Mouse (Mus musculus) intestine, embryonic 16.5 days (tissue): ENCODE data around the gene Lce1e. TPM values are rescaled to one million over a fixed set of nuclear protein-coding genes. Genes with fewer than 3 reads are reported as not detected.

Experiments
- ATAC-seq: fragments of 200-750 bp; cut with Nextera tagmentation; 2 replicates; pipeline ENCODE4 v1.8.0; 2017; ENCODE audit warnings: moderate TSS enrichment, moderate library complexity
- H3K27ac ChIP-seq: fragments of 300-500 bp; sonication (generic); 2 replicates; pipeline ENCODE4 v1.5.1; 2014; ENCODE audit warnings: mild to moderate bottlenecking, low read length
- H3K27me3 ChIP-seq: fragments of 300-500 bp; sonication (generic); replicated peaks from 2 replicates; pipeline ENCODE4 v1.6.1; 2014; ENCODE audit warnings: low read length, control low read depth, mixed read lengths; ENCODE audit not compliant: control insufficient read depth, insufficient read depth
- H3K36me3 ChIP-seq: fragments of 300-500 bp; sonication (generic); 2 replicates; pipeline ENCODE4 v1.6.1; 2014; ENCODE audit warnings: low read length, control low read depth; ENCODE audit not compliant: control insufficient read depth, insufficient read depth
- H3K4me1 ChIP-seq: fragments of 300-500 bp; sonication (generic); 2 replicates; pipeline ENCODE4 v1.6.1; 2014; ENCODE audit warnings: low read length, control low read depth, mixed read lengths; ENCODE audit not compliant: control insufficient read depth, insufficient read depth
- H3K4me2 ChIP-seq: fragments of 300-500 bp; sonication (generic); 2 replicates; pipeline ENCODE4 v1.6.1; 2014; ENCODE audit warnings: low read depth, low read length, control low read depth
- H3K4me3 ChIP-seq: fragments of 300-500 bp; sonication (generic); 2 replicates; pipeline ENCODE4 v1.5.1; 2014; ENCODE audit warnings: mild to moderate bottlenecking, low read length
- H3K9ac ChIP-seq: fragments of 300-500 bp; sonication (generic); 2 replicates; pipeline ENCODE4 v1.6.1; 2014; ENCODE audit warnings: low read depth, low read length
- H3K9me3 ChIP-seq: fragments of 300-500 bp; sonication (generic); 2 replicates; pipeline ENCODE4 v1.6.1; 2016; ENCODE audit warnings: low read length, control low read depth; ENCODE audit not compliant: control insufficient read depth
- WGBS: fragments of 180-500 bp; shearing (Covaris S2); extraction: QIAGEN DNeasy Blood & Tissue Kit; methylation state at CpG from one replicate; pipeline ENCODE4 v1.1.7; 2014; 5-methylcytosine and 5-hydroxymethylcytosine counted together
- polyA plus RNA-seq: library from polyadenylated mRNA; unstranded; fragments of >200 nt; fragmentation: Nextera tagmentation; extraction: Ambion mirVana; gene quantifications from 2 replicates; pipeline ENCODE4 v1.2.1, GENCODE M21; 2015

Gene Lce1e
- polyA plus RNA-seq, 1 experiment from 2014 or later: not detected

- no peak within 1 kb of the TSS for H3K4me3 ChIP-seq
- H3K27ac ChIP-seq: no peak within 1 kb of the TSS
- H3K9me3 ChIP-seq: no peaks in the 10 kb centered on the region
- no peak within 1 kb of the TSS for H3K4me2 ChIP-seq
- WGBS: 68% methylated on average over 2 of the region's 2 CpGs
- H3K27me3 ChIP-seq: no peaks in the 10 kb centered on the region
- no peak within 1 kb of the TSS for H3K9ac ChIP-seq
- no peak for ATAC-seq
- no peaks in the 10 kb centered on the region for H3K36me3 ChIP-seq
- no peaks in the 10 kb centered on the region for H3K4me1 ChIP-seq
Measured at GRCm38 (mm10) chr3:92687110-92687509, 21.8 kb downstream of the Lce1e start, which contains the start of gene Lce1d. TSS of gene Lce1d (minus strand) at chr3:92687210.

- H3K4me2 ChIP-seq: no peak within 1 kb of the TSS
- no peaks in the 10 kb centered on the region for H3K27me3 ChIP-seq
- H3K27ac ChIP-seq: no peak within 1 kb of the TSS
- no peaks in the 10 kb centered on the region for H3K9me3 ChIP-seq
- H3K9ac ChIP-seq: no peak within 1 kb of the TSS
- ATAC-seq: no peak
- H3K4me3 ChIP-seq: no peak within 1 kb of the TSS
- no peaks in the 10 kb centered on the region for H3K4me1 ChIP-seq
- H3K36me3 ChIP-seq: no peaks in the 10 kb centered on the region
- 89% methylated on average over 4 of the region's 4 CpGs for WGBS
Measured at GRCm38 (mm10) chr3:92678947-92679346, 29.9 kb downstream of the Lce1e start, which contains the start of gene Lce1c. TSS of gene Lce1c (plus strand) at chr3:92679247.

- H3K36me3 ChIP-seq: no peaks in the 10 kb centered on the region
- H3K4me3 ChIP-seq: no peak within 1 kb of the TSS
- H3K27me3 ChIP-seq: no peaks in the 10 kb centered on the region
- no peak within 1 kb of the TSS for H3K27ac ChIP-seq
- H3K4me2 ChIP-seq: no peak within 1 kb of the TSS
- no peaks in the 10 kb centered on the region for H3K9me3 ChIP-seq
- no peak for ATAC-seq
- H3K9ac ChIP-seq: no peak within 1 kb of the TSS
- no peaks in the 10 kb centered on the region for H3K4me1 ChIP-seq
Measured at GRCm38 (mm10) chr3:92670215-92670614, 38.7 kb downstream of the Lce1e start, which contains the start of gene Lce1a2. TSS of gene Lce1a2 (minus strand) at chr3:92670315.

Other genes starting within 250 kb of the Lce1e start
- gene Sprr1a, start 223.2 kb downstream of the Lce1e start, polyA plus RNA-seq: 0.34 and 1.0 TPM in 2 replicates
- not detected in 2 replicates for gene Sprr4, start 208.6 kb downstream of the Lce1e start, polyA plus RNA-seq
- not detected in 2 replicates for gene 2310046K23Rik, start 174.6 kb downstream of the Lce1e start, polyA plus RNA-seq
- gene Ivl, start 135.3 kb downstream of the Lce1e start, polyA plus RNA-seq: 0.13 TPM in 1 of 2 replicates, not detected in the other
- 10.9 and 18.8 TPM in 2 replicates for gene Smcp, start 120.1 kb downstream of the Lce1e start, polyA plus RNA-seq
- not detected in 2 replicates for gene 2210017I01Rik, start 101.6 kb downstream of the Lce1e start, polyA plus RNA-seq
- gene Lce6a, start 87.4 kb downstream of the Lce1e start, polyA plus RNA-seq: not detected in 2 replicates
- gene Lce1a1, start 60.8 kb downstream of the Lce1e start, polyA plus RNA-seq: not detected in 2 replicates
- not detected in 2 replicates for gene Lce1b, start 52.1 kb downstream of the Lce1e start, polyA plus RNA-seq
- gene Lce1a2, start 38.8 kb downstream of the Lce1e start, polyA plus RNA-seq: not detected in 2 replicates
- gene Lce1c, start 29.8 kb downstream of the Lce1e start, polyA plus RNA-seq: not detected in 2 replicates
- not detected in 2 replicates for gene Lce1d, start 21.9 kb downstream of the Lce1e start, polyA plus RNA-seq
- gene Lce1f, start 11.3 kb upstream of the Lce1e start, polyA plus RNA-seq: not detected in 2 replicates
- not detected in 2 replicates for gene Gm38119, start 30.0 kb upstream of the Lce1e start, polyA plus RNA-seq
- gene Lce1g, start 43.3 kb upstream of the Lce1e start, polyA plus RNA-seq: not detected in 2 replicates
- not detected in 2 replicates for gene Lce1h, start 56.0 kb upstream of the Lce1e start, polyA plus RNA-seq
- not detected in 2 replicates for gene Lce1i, start 69.8 kb upstream of the Lce1e start, polyA plus RNA-seq
- not detected in 2 replicates for gene Lce1j, start 81.4 kb upstream of the Lce1e start, polyA plus RNA-seq
- not detected in 2 replicates for gene Lce1k, start 98.8 kb upstream of the Lce1e start, polyA plus RNA-seq
- not detected in 2 replicates for gene Kprp, start 118.2 kb upstream of the Lce1e start, polyA plus RNA-seq
- gene Lce1l, start 142.2 kb upstream of the Lce1e start, polyA plus RNA-seq: not detected in 2 replicates
- gene 2310050C09Rik, start 161.1 kb upstream of the Lce1e start, polyA plus RNA-seq: not detected in 2 replicates
- not detected in 2 replicates for gene Lce3a, start 217.2 kb upstream of the Lce1e start, polyA plus RNA-seq
- not detected in 2 replicates for gene Lce3b, start 223.9 kb upstream of the Lce1e start, polyA plus RNA-seq
- not detected in 2 replicates for gene Lce3c, start 235.4 kb upstream of the Lce1e start, polyA plus RNA-seq
- gene Lce3d, start 248.3 kb upstream of the Lce1e start, polyA plus RNA-seq: not detected in 2 replicates